Mouse (Mus musculus) heart, embryonic 15.5 days (tissue): ENCODE results near the gene Usp39. TPM values are rescaled to one million over a fixed set of nuclear protein-coding genes. Genes with fewer than 3 reads are reported as not detected.

Experiments used
- ATAC-seq: fragments of 200-750 bp; cut with Nextera tagmentation; replicated peaks from 2 replicates; pipeline ENCODE4 v1.8.0; 2017; ENCODE audit warnings: low read depth, moderate TSS enrichment; ENCODE audit not compliant: insufficient number of reproducible peaks, insufficient read depth, low FRiP score
- H3K27ac ChIP-seq: fragments of 300-500 bp; sonication (generic); 2 replicates; pipeline ENCODE4 v1.5.1; 2015; ENCODE audit warnings: mild to moderate bottlenecking, inconsistent platforms
- H3K27me3 ChIP-seq: fragments of 300-500 bp; sonication (generic); 2 replicates; pipeline ENCODE4 v1.6.1; 2015; ENCODE audit warnings: inconsistent platforms
- H3K36me3 ChIP-seq: fragments of 300-500 bp; sonication (generic); 2 replicates; pipeline ENCODE4 v1.6.1; 2015; ENCODE audit warnings: mild to moderate bottlenecking, inconsistent platforms
- H3K4me1 ChIP-seq: fragments of 300-500 bp; sonication (generic); replicated peaks from 2 replicates; pipeline ENCODE4 v1.6.1; 2015; ENCODE audit warnings: inconsistent platforms
- H3K4me2 ChIP-seq: fragments of 300-500 bp; sonication (generic); 2 replicates; pipeline ENCODE4 v1.6.1; 2015; ENCODE audit warnings: inconsistent platforms, mild to moderate bottlenecking, moderate library complexity
- H3K4me3 ChIP-seq: fragments of 300-500 bp; sonication (generic); 2 replicates; pipeline ENCODE4 v1.5.1; 2015; ENCODE audit warnings: mild to moderate bottlenecking, inconsistent platforms
- H3K9ac ChIP-seq: fragments of 300-500 bp; sonication (generic); 2 replicates; pipeline ENCODE4 v1.6.1; 2015; ENCODE audit warnings: mild to moderate bottlenecking, inconsistent platforms
- H3K9me3 ChIP-seq: fragments of 300-500 bp; sonication (generic); replicated peaks from 2 replicates; pipeline ENCODE4 v1.6.1; 2016; ENCODE audit warnings: inconsistent platforms
- WGBS: fragments of 180-500 bp; shearing (Covaris S2); methylation state at CpG from one replicate; pipeline ENCODE4 v1.1.7; 2015; ENCODE audit warnings: mixed read lengths; 5-methylcytosine and 5-hydroxymethylcytosine counted together
- polyA plus RNA-seq: library from polyadenylated mRNA; unstranded; fragments of >200 nt; fragmentation: Nextera tagmentation; extraction: Ambion mirVana; gene quantifications from 2 replicates; pipeline ENCODE4 v1.2.1, GENCODE M21; 2015

Gene Usp39
- polyA plus RNA-seq, 1 experiment from 2014 or later = 25.3 TPM

GRCm38 (mm10) chr6:72270952-72271519 is 73.9 kb downstream of the Usp39 start:
- 62% methylated on average over 11 of the region's 11 CpGs for WGBS
- no peaks in the 10 kb centered on the region for H3K9me3 ChIP-seq

GRCm38 (mm10) chr6:72270258-72270657 is 74.7 kb downstream of the Usp39 start:
- Histone ChIP-seq H3K4me2 (no peak overlapping the region), H3K9ac (no peak overlapping the region), H3K36me3 (no peaks in the 10 kb centered on the region), H3K27ac (no peak overlapping the region), H3K9me3 (no peaks in the 10 kb centered on the region), H3K27me3 (no peaks in the 10 kb centered on the region), H3K4me3 (no peak overlapping the region), H3K4me1 (peaks cover 20% of the 10 kb centered on the region)
- 89% methylated on average over 5 of the region's 5 CpGs for WGBS
- ATAC-seq = no peak

More at GRCm38 (mm10) chr6:72270952-72271519, 73.9 kb downstream of the Usp39 start:
- ATAC-seq = no peak
- Histone ChIP-seq H3K4me1 (peaks cover 12% of the 10 kb centered on the region), H3K27ac (no peak overlapping the region), H3K4me2 (no peak overlapping the region), H3K36me3 (no peaks in the 10 kb centered on the region), H3K4me3 (no peak overlapping the region), H3K27me3 (no peaks in the 10 kb centered on the region), H3K9ac (no peak overlapping the region)

Other genes starting within 250 kb of the Usp39 start
- gene St3gal5, start 247.6 kb downstream of the Usp39 start, polyA plus RNA-seq = 43.3 and 48.2 TPM in 2 replicates
- 14.0 and 17.4 TPM in 2 replicates for gene Atoh8, start 109.6 kb downstream of the Usp39 start, polyA plus RNA-seq
- 2.1 and 6.4 TPM in 2 replicates for gene Sftpb, start 40.6 kb downstream of the Usp39 start, polyA plus RNA-seq
- gene 0610030E20Rik, start 2.1 kb upstream of the Usp39 start, polyA plus RNA-seq = 15.6 and 20.0 TPM in 2 replicates
- gene Tmem150a, start 10.3 kb upstream of the Usp39 start, polyA plus RNA-seq = 11.1 and 12.8 TPM in 2 replicates
- 76.8 and 86.0 TPM in 2 replicates for gene Rnf181, start 21.8 kb upstream of the Usp39 start, polyA plus RNA-seq
- gene Vamp5, start 35.3 kb upstream of the Usp39 start, polyA plus RNA-seq = 43.2 and 46.1 TPM in 2 replicates
- gene Vamp8, start 45.5 kb upstream of the Usp39 start, polyA plus RNA-seq = 123 and 142 TPM in 2 replicates
- gene Ggcx, start 69.1 kb upstream of the Usp39 start, polyA plus RNA-seq = 27.7 and 32.1 TPM in 2 replicates
- 247 and 267 TPM in 2 replicates for gene Mat2a, start 94.4 kb upstream of the Usp39 start, polyA plus RNA-seq
- not detected in 2 replicates for gene Sh2d6, start 176.5 kb upstream of the Usp39 start, polyA plus RNA-seq
- 22.6 and 36.5 TPM in 2 replicates for gene Capg, start 199.2 kb upstream of the Usp39 start, polyA plus RNA-seq